Mouse (Mus musculus) MEL (cell line): Measurements from ENCODE around the gene Gm10134. TPM values are rescaled to one million over a fixed set of nuclear protein-coding genes. Genes with fewer than 3 reads are reported as not detected.

Source experiments
- DNase-seq: peaks from one replicate; pipeline ENCODE4 v3.0.0; 2011; ENCODE audit warnings: low read depth, low spot score
- H3K27ac ChIP-seq: 2 replicates; pipeline ENCODE4 v1.5.1; 2012; ENCODE audit warnings: low read depth, mild to moderate bottlenecking, control low read depth, low read length, moderate library complexity; ENCODE audit not compliant: control insufficient read depth
- H3K27me3 ChIP-seq, 2 experiments: fragments of 150-350 bp in 1 of 2; sonication (generic) in 1 of 2; 2 replicates each; pipeline ENCODE4 v1.6.1; 2012; ENCODE audit warnings: low read length in 2 of 2, mild to moderate bottlenecking in 2 of 2, improper control_type of control experiment in 1 of 2, moderate library complexity in 1 of 2; ENCODE audit not compliant: insufficient read depth in 2 of 2, control insufficient read depth in 1 of 2
- H3K36me3 ChIP-seq, 2 experiments: 2 replicates each; pipeline ENCODE4 v1.6.1; 2012 to 2014; ENCODE audit warnings: low read length in 2 of 2, improper control_type of control experiment in 1 of 2, inconsistent platforms in 1 of 2, mild to moderate bottlenecking in 1 of 2; ENCODE audit not compliant: insufficient read depth in 2 of 2, control insufficient read depth in 1 of 2
- H3K4me1 ChIP-seq, 2 experiments: fragments of 150-350 bp in 1 of 2; sonication (generic) in 1 of 2; 2 replicates each; pipeline ENCODE4 v1.6.1; 2012; ENCODE audit warnings: low read length in 2 of 2, improper control_type of control experiment in 1 of 2, mild to moderate bottlenecking in 1 of 2; ENCODE audit not compliant: insufficient read depth in 2 of 2, control insufficient read depth in 1 of 2
- H3K4me3 ChIP-seq, 2 experiments: fragments of 150-350 bp in 1 of 2; sonication (generic) in 1 of 2; 2 replicates each; pipeline ENCODE4 v1.5.1; 2012; ENCODE audit warnings: low read depth in 2 of 2, low read length in 2 of 2, mild to moderate bottlenecking in 2 of 2, moderate library complexity in 2 of 2, control low read depth in 1 of 2, improper control_type of control experiment in 1 of 2; ENCODE audit not compliant: control insufficient read depth in 1 of 2, insufficient read depth in 1 of 2
- H3K79me2 ChIP-seq: 2 replicates; pipeline ENCODE4 v1.6.1; 2012; ENCODE audit warnings: mild to moderate bottlenecking, low read length, moderate library complexity; ENCODE audit not compliant: control insufficient read depth, poor library complexity, insufficient read depth
- H3K9ac ChIP-seq: 2 replicates; pipeline ENCODE4 v1.6.1; 2012; ENCODE audit warnings: low read depth, mild to moderate bottlenecking, control low read depth, low read length, moderate library complexity; ENCODE audit not compliant: control insufficient read depth, poor library complexity, severe bottlenecking
- H3K9me3 ChIP-seq: fragments of 150-350 bp; sonication (generic); replicated peaks from 2 replicates; pipeline ENCODE4 v1.6.1; 2012; ENCODE audit warnings: mild to moderate bottlenecking, low read length, improper control_type of control experiment, moderate library complexity; ENCODE audit not compliant: insufficient read depth
- BHLHE40 ChIP-seq: IDR thresholded peaks from 2 replicates; pipeline ENCODE4 v1.6.1; 2012; ENCODE audit warnings: low read depth, mild to moderate bottlenecking, inconsistent platforms, low read length, improper control_type of control experiment, borderline replicate concordance
- CHD2 ChIP-seq: IDR thresholded peaks from 2 replicates; pipeline ENCODE4 v1.6.1; 2011; ENCODE audit warnings: low read length, improper control_type of control experiment
- EP300 ChIP-seq, 2 experiments: IDR thresholded peaks; 2 replicates each; pipeline ENCODE4 v1.6.1; 2011; ENCODE audit warnings: improper control_type of control experiment in 2 of 2, low read length in 2 of 2, low read depth in 1 of 2, mild to moderate bottlenecking in 1 of 2
- ETS1 ChIP-seq: IDR thresholded peaks from 2 replicates; pipeline ENCODE4 v1.6.1; 2012; ENCODE audit warnings: low read depth, mild to moderate bottlenecking, inconsistent platforms, low read length, improper control_type of control experiment, moderate library complexity
- GABPA ChIP-seq: IDR thresholded peaks from 2 replicates; pipeline ENCODE4 v1.6.1; 2012; ENCODE audit warnings: low read depth, mild to moderate bottlenecking, inconsistent platforms, low read length, improper control_type of control experiment, moderate library complexity
- GATA1 ChIP-seq: IDR thresholded peaks from 2 replicates; pipeline ENCODE4 v1.6.1; 2011; ENCODE audit warnings: low read depth, low read length, improper control_type of control experiment
- HCFC1 ChIP-seq: IDR thresholded peaks from 2 replicates; pipeline ENCODE4 v1.6.1; 2012; ENCODE audit warnings: low read depth, mild to moderate bottlenecking, inconsistent platforms, low read length, improper control_type of control experiment, moderate library complexity
- JUND ChIP-seq: IDR thresholded peaks from 2 replicates; pipeline ENCODE4 v1.6.1; 2011; ENCODE audit warnings: low read depth, mild to moderate bottlenecking, improper control_type of control experiment, low read length
- KAT2A ChIP-seq: conservative IDR thresholded peaks from 2 replicates; pipeline ENCODE4 v1.6.1; 2012; ENCODE audit warnings: low read depth, low read length, improper control_type of control experiment, inconsistent platforms
- MAX ChIP-seq: IDR thresholded peaks from 2 replicates; pipeline ENCODE4 v1.6.1; 2011; ENCODE audit warnings: low read length, improper control_type of control experiment
- MAZ ChIP-seq: IDR thresholded peaks from 2 replicates; pipeline ENCODE4 v1.6.1; 2012; ENCODE audit warnings: low read depth, mild to moderate bottlenecking, inconsistent platforms, low read length, improper control_type of control experiment
- MEF2A ChIP-seq: IDR thresholded peaks from 2 replicates; pipeline ENCODE4 v1.6.1; 2014; ENCODE audit warnings: low read depth, mild to moderate bottlenecking, inconsistent platforms, low read length, improper control_type of control experiment; ENCODE audit not compliant: poor library complexity, insufficient replicate concordance, severe bottlenecking; ENCODE audit errors: extremely low read depth
- MXI1 ChIP-seq: IDR thresholded peaks from 2 replicates; pipeline ENCODE4 v1.6.1; 2011; ENCODE audit warnings: mild to moderate bottlenecking, low read depth, low read length, improper control_type of control experiment
- MYB ChIP-seq: IDR thresholded peaks from 2 replicates; pipeline ENCODE4 v1.6.1; 2011; ENCODE audit warnings: mild to moderate bottlenecking, low read depth, low read length, improper control_type of control experiment
- NELFE ChIP-seq: IDR thresholded peaks from 2 replicates; pipeline ENCODE4 v1.6.1; 2011; ENCODE audit warnings: low read depth, low read length, improper control_type of control experiment
- NRF1 ChIP-seq: IDR thresholded peaks from 2 replicates; pipeline ENCODE4 v1.6.1; 2014; ENCODE audit warnings: low read depth, mild to moderate bottlenecking, inconsistent platforms, low read length, improper control_type of control experiment, moderate library complexity; ENCODE audit not compliant: poor library complexity, insufficient read depth, severe bottlenecking
- POLR2A ChIP-seq, 2 experiments: IDR thresholded peaks; 2 replicates each; pipeline ENCODE4 v1.6.1; 2011 to 2012; ENCODE audit warnings: low read length in 2 of 2, mild to moderate bottlenecking in 2 of 2, control low read depth in 1 of 2, improper control_type of control experiment in 1 of 2, low read depth in 1 of 2, moderate library complexity in 1 of 2; ENCODE audit not compliant: control insufficient read depth in 1 of 2, insufficient read depth in 1 of 2, poor library complexity in 1 of 2
- POLR2AphosphoS2 ChIP-seq: IDR thresholded peaks from 2 replicates; pipeline ENCODE4 v1.6.1; 2011; ENCODE audit warnings: low read length, improper control_type of control experiment
- POLR2AphosphoS5 ChIP-seq: IDR thresholded peaks from 2 replicates; pipeline ENCODE4 v1.6.1; 2012; ENCODE audit warnings: low read depth, borderline replicate concordance, mild to moderate bottlenecking, inconsistent platforms, low read length, moderate library complexity, mixed read lengths
- RCOR1 ChIP-seq: IDR thresholded peaks from 2 replicates; pipeline ENCODE4 v1.6.1; 2012; ENCODE audit warnings: low read depth, mild to moderate bottlenecking, inconsistent platforms, low read length, improper control_type of control experiment
- SIN3A ChIP-seq: IDR thresholded peaks from 2 replicates; pipeline ENCODE4 v1.6.1; 2012; ENCODE audit warnings: low read length, improper control_type of control experiment, inconsistent platforms
- TAL1 ChIP-seq: IDR thresholded peaks from 2 replicates; pipeline ENCODE4 v1.6.1; 2012; ENCODE audit warnings: mild to moderate bottlenecking, inconsistent platforms, low read length, moderate library complexity, mixed read lengths
- TBP ChIP-seq: IDR thresholded peaks from 2 replicates; pipeline ENCODE4 v1.8.0; 2011; ENCODE audit warnings: low read depth, low read length, improper control_type of control experiment
- UBTF ChIP-seq: IDR thresholded peaks from 2 replicates; pipeline ENCODE4 v1.6.1; 2012; ENCODE audit warnings: low read depth, mild to moderate bottlenecking, inconsistent platforms, low read length, improper control_type of control experiment, moderate library complexity, borderline replicate concordance; ENCODE audit not compliant: insufficient read depth
- USF1 ChIP-seq: IDR thresholded peaks from 2 replicates; pipeline ENCODE4 v1.6.1; 2014; ENCODE audit warnings: low read depth, mild to moderate bottlenecking, inconsistent platforms, low read length, improper control_type of control experiment, moderate library complexity
- USF2 ChIP-seq, 2 experiments: IDR thresholded peaks; 2 replicates each; pipeline ENCODE4 v1.6.1; 2011 to 2012; ENCODE audit warnings: improper control_type of control experiment in 2 of 2, low read length in 2 of 2, borderline replicate concordance in 1 of 2, inconsistent platforms in 1 of 2, low read depth in 1 of 2, mild to moderate bottlenecking in 1 of 2; ENCODE audit not compliant: insufficient read depth in 1 of 2
- ZMIZ1 ChIP-seq: IDR thresholded peaks from 2 replicates; pipeline ENCODE4 v1.6.1; 2012; ENCODE audit warnings: low read depth, mild to moderate bottlenecking, inconsistent platforms, low read length, improper control_type of control experiment, moderate library complexity
- polyA plus RNA-seq, 2 experiments: library from polyadenylated mRNA; stranded (reverse) in 1 of 2; unstranded in 1 of 2; fragments of >175 nt in 1 of 2; fragments of >200 nt in 1 of 2; gene quantifications; 2 replicates each; pipeline versions ENCODE4 v1.2.1 to v1.2.4; 2012; ENCODE audit warnings: low replicate concordance in 2 of 2, low read depth in 1 of 2; ENCODE audit not compliant: insufficient read length in 2 of 2, insufficient read depth in 1 of 2, missing spikeins in 1 of 2
- total RNA-seq: library from RNA; depleted of rRNA; stranded (reverse); fragments of 300-350 nt; gene quantifications from 2 replicates; pipeline ENCODE4 v1.2.3, GENCODE M21; 2012

Gene Gm10134
- total and polyA plus RNA-seq, 3 experiments, result not detected

DNA sequence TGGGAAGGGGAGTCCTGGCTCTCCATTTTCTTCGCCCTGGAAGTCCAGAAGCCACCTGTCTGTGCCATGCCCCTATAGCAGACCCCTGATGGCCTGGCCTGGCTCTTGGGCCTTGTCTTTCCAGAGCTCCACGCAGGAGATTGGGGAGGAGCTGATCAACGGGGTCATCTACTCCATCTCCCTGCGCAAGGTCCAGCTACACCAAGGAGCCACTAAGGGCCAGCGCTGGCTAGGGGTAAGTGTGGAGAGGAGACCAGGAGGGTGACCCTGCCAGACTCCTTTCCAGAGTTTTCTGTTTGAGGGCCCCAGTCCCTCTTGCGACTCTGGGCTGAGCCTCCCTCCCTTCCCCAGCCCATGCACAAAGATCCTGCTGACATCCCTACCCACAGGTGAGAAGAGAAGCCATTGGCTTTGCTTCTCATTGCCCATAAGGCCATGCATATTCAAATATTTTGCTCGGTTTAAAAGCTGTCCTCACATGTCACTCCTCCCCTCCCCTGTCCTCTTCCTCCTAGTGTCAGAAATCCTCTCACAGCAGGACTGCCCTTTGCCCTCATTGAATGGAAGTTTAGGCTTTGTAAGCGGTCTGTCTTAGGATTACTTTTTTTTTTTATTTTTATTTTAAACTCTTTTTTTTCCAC, 34.8 kb downstream of the Gm10134 start:
- Histone ChIP-seq H3K36me3 (no peaks in the 10 kb centered on the region), H3K4me3 (no peak overlapping the region), H3K79me2 (no peaks in the 10 kb centered on the region), H3K27me3 (no peaks in the 10 kb centered on the region), H3K27ac (no peak overlapping the region), H3K4me1 (no peaks in the 10 kb centered on the region), H3K9me3 (no peaks in the 10 kb centered on the region), H3K9ac (no peak overlapping the region)
- DNase-seq, result no peak
- no peak for TF ChIP-seq MXI1
- no peak for TF ChIP-seq HCFC1
- TF ChIP-seq NRF1, result no peak
- TF ChIP-seq EP300 (IDR thresholded peaks at IDR 0.05; ENCODE audit: low read depth in 1 of 2, low read length in 2 of 2), result no peak
- no peak for TF ChIP-seq MAX
- TF ChIP-seq ZMIZ1, result no peak
- no peak for TF ChIP-seq SIN3A
- no peak for TF ChIP-seq USF2 (IDR thresholded peaks at IDR 0.05; ENCODE audit: borderline replicate concordance in 1 of 2, insufficient read depth in 1 of 2, low read depth in 1 of 2, low read length in 2 of 2)
- TF ChIP-seq TAL1, result no peak
- TF ChIP-seq JUND, result no peak
- TF ChIP-seq USF1, result no peak
- TF ChIP-seq BHLHE40, result no peak
- no peak for TF ChIP-seq UBTF
- no peak for TF ChIP-seq TBP
- TF ChIP-seq GATA1, result no peak
- TF ChIP-seq ETS1, result no peak
- no peak for TF ChIP-seq NELFE
- TF ChIP-seq GABPA, result no peak

DNA sequence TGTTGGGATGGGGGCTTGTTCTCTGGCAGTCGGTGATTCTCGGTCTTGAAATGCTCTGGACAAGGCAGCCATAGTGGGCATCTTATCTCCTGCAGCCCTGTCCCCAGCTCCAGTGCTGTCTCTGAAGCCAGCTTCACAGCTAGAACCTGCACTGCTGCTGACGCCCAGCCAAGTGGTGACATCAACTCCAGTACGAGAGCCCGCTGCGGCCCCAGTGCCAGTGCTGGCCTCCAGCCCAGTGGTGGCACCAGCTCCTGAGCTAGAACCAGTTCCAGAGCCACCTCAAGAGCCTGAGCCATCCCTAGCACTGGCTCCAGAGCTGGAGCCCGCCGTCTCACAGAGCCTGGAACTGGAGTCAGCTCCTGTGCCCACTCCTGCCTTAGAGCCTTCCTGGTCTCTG, 38.0 kb downstream of the Gm10134 start:
- Histone ChIP-seq H3K27ac (no peak overlapping the region), H3K4me1 (peaks cover 0 to 6% of the 10 kb centered on the region in 2 experiments; a peak in 2 of 4 replicates), H3K27me3 (no peaks in the 10 kb centered on the region), H3K36me3 (peaks cover 0 to 3% of the 10 kb centered on the region in 2 experiments; a peak in 1 of 4 replicates), H3K9me3 (no peaks in the 10 kb centered on the region), H3K4me3 (no peak overlapping the region), H3K79me2 (no peaks in the 10 kb centered on the region), H3K9ac (no peak overlapping the region)
- no peak for TF ChIP-seq TAL1
- TF ChIP-seq POLR2A (IDR thresholded peaks at IDR 0.05; ENCODE audit: control insufficient read depth in 1 of 2, insufficient read depth in 1 of 2, low read depth in 1 of 2, low read length in 2 of 2, poor library complexity in 1 of 2), result no peak
- no peak for TF ChIP-seq ZMIZ1
- no peak for TF ChIP-seq MAZ
- no peak for TF ChIP-seq CHD2
- TF ChIP-seq KAT2A, result no peak
- TF ChIP-seq MEF2A, result no peak
- no peak for TF ChIP-seq RCOR1
- no peak for TF ChIP-seq USF1
- TF ChIP-seq POLR2AphosphoS5, result no peak
- no peak for TF ChIP-seq MYB
- TF ChIP-seq POLR2AphosphoS2, result no peak
- DNase-seq, result no peak
